Mouse (Mus musculus) mouse embryonic stem cell (cell line): ENCODE results near the gene Rgsl1.
"Not testable (repeated sequence)": the region's sequence is repeated elsewhere in the genome, so short reads cannot be mapped to it uniquely, and the experiment has no call there.

ENCODE experiments used
- in situ Hi-C, 2 experiments: fragments of 300-500 bp; cut with MboI; formaldehyde crosslinking; loops; 1 replicate in 1 of 2; 3 replicates in 1 of 2; pipeline ENCODE4 v1.14.3; 2019 to 2020; ENCODE audit warnings: low sequenced_read_pairs in 2 of 2, low pct_unique_long_range_greater_than_20kb in 1 of 2, mixed read lengths in 1 of 2; ENCODE audit not compliant: unreplicated experiment in 1 of 2

Rgsl1 gene

DNA sequence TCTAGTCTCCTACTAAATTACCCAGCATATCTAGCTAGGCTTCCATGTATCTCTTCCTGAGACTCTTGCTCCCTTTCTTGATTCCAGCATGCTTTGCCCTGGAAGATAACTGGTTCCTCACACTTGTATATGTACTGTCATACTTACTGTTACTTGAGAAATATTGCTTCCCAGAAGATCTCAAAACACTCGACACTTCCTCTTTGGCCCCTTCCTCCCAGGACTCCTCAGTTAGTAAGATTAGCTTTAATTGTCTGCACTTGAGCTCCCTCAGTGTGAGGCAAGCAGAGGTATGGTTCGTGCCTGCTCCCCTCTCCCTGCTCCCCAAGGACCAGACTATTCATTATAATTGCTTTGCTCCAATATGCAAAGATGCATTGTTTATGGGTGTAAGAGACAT, 53.2 kb downstream of the Rgsl1 start:
- in situ Hi-C loops: no loop called here

DNA sequence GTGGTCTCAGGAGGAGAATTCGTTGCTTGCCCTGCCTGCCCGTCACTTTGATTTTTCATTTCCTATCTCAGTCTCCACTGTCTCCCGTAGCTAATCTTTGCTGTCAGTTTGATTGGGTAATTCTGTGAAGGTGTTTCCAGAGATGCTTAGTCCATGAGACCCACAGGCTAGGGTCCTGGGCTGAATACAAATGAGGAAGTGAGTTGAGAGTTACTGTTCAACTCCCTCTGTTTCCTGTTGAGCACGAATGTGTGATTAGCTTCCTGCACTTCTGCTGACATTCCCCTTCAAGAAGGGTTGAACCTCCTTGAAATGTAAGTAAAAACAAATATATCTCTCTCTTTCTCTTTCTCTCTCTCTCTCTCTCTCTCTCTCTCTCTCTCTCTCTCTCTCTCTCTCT, 58.3 kb downstream of the Rgsl1 start:
- in situ Hi-C loops: no loop called here

DNA sequence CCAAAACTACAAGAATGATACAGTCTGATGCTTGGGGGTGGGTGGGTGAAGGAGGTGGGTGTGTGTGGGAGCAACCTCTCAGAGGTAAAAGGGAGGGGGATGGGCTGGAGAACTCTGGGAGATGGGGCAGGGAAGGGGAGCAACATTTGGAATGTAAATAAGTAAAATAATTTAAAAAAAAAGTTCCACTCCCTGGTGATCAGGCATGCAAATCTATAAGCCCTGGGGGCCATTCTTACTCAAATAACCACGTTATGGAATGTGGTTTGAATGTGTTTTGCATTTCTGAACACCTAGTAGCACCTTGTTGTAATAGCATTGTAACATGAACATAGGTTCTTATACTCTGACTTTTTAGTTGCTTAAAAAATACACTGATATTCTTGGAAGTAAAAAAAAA, 60.6 kb downstream of the Rgsl1 start:
- in situ Hi-C loops: no loop called here

DNA sequence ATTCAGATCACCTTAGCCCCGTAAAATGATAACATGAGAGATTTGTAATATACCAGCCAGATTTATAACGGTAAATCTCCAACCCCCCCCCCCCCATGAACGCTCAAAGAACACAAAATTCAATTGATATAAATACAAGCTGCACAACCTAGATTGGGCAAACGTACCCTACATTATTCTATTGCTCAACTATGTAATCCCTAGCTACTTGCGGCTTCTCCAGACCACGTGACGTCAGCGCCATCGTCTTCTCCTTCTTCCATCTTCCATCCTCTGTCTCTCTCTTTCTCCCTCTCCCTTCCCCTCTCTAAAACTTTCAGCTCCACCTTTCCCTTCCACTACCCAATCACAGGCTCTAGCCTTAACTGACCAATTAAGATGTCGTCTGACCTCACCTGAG, 65.7 kb downstream of the Rgsl1 start:
- in situ Hi-C loops: no loop called here

DNA sequence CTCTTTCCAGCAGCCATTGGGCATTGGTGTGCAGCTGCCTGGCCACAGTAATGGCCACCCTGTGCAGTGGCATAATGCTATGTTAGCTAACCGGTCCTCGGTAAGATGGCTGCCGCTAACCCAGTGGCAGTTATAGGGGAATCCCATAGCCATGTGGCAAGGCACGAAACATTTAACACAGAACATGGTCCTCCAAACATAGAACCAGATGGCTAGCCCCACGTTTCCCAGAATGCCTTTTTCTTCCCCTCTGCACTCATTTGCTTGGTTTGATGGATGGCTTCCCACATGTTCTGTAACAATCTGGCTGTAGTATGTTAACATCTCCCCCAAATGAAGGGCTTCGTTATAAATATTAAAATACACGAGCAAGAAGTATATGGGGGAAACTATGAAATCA, 67.7 kb downstream of the Rgsl1 start:
- in situ Hi-C loops: no loop called here

DNA sequence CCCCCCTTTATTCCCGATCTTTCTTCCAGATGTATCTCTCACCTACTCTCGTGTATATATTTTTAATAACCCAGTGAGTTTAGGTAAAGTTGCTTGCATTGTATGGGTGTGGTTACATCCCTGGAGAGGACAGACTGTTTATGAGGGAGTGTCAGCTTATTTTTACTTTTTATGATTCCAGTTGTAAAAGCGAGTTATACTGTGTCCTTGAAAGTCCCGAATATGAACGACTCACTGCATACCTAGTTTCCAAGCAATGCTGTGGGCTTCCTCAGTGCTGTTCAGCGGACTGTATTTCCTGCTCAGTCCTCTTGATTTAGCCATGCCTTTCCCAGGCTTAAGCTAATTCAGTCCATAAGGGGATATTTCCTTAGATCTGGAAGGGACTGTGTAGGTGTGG, 68.8 kb downstream of the Rgsl1 start:
- in situ Hi-C loops: no loop called here

DNA sequence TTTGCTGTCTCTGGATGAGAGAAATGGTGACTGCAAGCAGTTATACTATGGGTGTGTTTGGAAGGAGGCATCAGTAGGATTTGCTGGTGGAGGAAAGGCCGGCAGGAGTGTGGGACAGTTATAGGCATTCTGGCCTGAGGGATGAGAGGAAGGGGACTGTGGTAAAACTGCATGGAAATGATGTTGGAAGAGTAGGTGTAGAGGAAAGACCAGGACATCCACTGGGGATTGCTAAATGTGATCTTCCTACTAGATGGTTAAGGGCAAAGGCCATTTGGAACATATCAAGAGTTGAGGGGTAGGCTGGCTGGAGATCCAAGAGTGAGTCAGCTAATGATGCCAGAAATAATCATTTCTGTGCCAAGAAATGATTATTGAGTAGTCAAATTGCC, 73.2 kb downstream of the Rgsl1 start:
- in situ Hi-C loops: no loop called here

DNA sequence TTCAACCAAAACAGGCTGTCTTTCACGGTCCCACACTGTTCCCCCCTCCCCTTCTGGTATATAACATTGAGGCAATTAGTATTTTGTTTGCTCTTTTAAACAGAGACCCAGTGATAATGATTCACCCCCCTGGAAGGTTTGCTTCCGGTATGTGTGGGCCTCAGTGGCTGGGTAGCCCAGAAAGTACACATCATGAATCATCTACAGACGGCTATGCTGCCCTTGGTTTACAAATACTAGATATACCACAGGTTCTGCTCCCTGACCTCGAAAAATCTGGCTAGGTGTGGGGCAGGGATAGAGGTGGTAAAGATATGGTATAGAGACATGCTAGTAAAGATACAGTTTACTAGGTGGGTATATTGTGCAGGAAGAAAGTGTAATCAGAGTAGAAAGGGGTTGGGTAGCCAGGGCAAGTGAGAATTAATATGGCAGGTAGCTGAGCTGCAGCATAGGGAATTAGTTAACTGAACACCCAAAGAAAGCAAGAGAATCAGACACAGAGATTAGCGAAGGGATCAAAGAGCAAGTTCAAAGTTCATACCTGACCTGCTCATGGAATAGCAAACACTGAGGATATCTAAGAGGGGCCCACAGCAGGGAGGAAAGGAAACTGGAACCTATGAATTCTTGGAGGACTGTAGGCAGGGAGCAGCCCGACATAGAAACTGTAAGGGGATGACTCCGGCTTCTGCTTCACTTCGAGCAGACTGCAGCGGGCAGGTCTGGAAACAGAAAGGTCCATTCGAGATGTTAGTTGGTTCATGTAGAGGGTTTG, 73.8 kb downstream of the Rgsl1 start:
- in situ Hi-C loops: no loop called here

DNA sequence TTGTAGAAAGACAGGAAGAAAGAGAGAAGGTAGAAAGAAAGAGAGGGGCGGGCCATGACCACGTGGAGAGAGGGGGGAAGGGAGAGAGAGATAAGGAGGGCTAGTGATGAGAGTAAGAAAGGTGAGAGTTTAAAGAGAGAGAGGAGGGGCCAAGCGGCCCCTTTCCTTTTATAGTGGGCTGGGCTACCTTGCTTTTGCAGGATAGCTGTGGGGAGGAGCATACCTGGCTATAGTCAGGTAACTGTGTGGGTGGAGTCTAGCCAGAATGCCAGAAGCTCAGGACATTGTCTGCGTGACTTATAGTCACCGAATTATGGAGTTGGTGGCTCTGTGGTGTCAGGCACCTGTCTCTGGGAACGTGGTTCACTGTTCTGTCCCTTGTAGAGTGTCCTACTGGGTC, 74.4 kb downstream of the Rgsl1 start:
- in situ Hi-C loops: not testable (repeated sequence)

DNA sequence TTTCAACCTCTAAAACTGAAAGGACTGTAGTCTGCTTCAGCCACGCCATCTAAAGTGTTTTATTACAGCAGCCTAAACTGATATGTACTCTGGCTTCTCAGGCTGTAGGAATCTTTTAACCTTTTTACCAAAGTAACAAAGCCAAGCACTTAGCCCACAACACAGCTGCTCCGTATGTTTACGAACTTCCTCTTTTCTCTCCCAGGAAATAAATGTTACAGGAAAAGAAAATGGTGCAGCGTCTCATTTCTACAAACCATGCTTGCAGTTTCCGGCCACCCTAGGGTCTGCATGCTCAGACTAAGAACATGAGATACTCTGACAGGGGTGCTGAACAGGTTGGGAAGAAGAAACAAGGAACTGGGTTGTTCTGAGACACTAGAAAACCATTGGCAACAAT, 75.5 kb downstream of the Rgsl1 start:
- in situ Hi-C loops: no loop called here

DNA sequence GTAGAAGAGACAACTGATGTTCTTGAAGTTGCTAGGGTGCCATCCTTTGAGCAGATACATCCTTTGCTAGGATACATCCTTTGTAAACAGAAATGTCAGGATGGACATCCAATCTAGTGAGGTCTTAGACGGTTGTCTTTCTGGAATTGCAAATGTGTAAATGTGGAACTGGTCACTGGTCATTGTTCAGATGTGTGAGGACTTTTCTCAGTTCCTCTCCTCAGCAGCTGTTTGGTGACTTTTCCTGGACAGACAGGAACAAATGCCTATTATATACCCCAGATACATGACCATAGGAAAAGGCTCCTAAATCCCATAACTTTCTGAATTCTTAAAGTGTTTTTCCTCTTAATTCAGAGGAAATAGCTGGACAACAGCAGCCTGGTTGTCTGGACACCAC, 76.7 kb downstream of the Rgsl1 start:
- in situ Hi-C loops: no loop called here

DNA sequence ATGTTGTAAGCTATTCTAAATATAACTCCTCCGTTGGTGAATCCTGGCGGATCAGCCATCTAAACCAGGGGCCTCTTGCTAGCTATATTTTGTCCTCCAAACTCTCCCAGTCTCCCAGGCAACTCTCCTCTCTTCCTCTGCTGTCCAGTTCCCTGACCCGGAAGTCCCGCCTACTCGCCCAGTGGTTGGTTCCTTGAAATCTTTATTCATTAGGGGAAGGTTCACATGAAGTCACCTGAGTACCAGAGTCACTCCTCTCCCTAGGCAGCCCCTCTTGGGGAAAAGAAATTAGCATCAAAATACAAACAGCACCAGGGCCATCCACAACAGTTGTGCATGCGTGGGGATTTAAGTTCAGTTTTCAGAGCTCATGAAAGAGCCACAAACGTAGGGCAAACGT, 77.6 kb downstream of the Rgsl1 start:
- in situ Hi-C loops: no loop called here

DNA sequence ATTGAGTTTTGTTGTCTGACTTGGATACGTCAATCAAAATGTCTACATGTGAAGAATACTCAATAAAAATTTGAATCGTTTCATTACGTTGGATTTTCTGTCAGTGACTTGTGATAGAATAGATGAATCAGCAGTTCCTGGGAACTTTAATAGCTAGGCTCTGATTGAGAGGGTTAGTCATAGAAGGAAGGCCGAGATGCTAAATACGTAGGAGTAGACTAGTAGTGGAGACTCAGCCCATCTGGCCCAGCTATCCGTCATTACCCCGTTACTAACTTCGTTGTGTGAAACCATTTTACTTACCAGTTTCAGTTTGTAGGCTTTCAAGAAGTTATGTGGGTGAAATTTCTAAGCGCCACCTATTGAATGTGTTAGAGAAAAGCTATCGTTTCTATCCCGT, 79.8 kb downstream of the Rgsl1 start:
- in situ Hi-C loops: no loop called here

DNA sequence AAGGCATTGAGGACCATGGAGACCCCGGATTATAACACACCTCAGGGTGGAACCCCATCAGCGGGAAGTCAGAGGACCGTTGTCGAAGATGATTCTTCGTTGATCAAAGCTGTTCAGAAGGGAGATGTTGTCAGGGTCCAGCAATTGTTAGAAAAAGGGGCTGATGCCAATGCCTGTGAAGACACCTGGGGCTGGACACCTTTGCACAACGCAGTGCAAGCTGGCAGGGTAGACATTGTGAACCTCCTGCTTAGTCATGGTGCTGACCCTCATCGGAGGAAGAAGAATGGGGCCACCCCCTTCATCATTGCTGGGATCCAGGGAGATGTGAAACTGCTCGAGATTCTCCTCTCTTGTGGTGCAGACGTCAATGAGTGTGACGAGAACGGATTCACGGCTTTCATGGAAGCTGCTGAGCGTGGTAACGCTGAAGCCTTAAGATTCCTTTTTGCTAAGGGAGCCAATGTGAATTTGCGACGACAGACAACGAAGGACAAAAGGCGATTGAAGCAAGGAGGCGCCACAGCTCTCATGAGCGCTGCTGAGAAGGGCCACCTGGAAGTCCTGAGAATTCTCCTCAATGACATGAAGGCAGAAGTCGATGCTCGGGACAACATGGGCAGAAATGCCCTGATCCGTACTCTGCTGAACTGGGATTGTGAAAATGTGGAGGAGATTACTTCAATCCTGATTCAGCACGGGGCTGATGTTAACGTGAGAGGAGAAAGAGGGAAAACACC, 90.0 kb downstream of the Rgsl1 start:
- in situ Hi-C loops: no loop called here

DNA sequence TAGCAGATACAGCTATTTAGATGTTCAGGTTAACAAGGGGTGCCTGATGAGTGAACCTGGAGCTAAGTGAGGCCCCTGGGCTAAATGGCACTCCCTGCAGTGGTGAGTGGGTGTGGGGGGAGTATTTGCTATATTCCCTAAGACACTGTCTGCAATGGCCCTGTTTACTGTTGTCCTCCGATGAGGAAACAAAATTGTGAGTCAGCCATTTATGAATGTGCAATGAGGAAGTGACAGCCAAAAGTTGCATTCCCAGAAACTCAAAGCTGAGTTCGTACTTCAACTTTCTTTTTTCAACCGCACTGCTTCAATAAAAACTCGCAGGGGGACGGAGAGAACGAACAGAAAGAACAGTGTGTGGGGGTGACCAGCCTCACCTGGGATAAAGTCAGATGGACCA, 91.4 kb downstream of the Rgsl1 start:
- in situ Hi-C loops: no loop called here

DNA sequence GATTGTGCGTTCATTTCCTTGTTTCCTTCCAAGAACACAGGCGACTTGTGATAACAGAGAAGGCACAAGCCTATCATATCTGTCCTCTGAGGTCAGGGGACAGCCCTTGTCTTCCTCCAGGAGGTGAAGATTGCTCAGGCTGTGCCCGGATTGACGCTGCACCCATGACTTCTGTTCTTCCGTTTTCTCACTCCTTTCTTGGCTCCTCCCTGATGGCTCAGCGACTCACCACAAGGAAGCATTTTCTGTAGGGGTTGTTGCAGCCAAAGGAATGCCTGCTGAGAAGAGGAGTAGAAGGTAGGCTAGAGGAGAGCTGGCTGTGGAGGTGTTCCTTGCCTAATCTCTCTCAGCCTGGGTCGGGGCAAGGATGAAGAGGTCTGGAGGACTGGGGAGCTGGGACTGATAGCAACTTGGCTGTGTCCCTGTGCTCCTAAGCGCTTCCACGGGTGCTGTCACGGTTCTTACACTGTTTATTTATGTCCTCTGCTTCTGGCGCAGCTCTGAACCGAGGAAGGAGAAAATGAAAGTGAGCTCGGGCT, 92.1 kb downstream of the Rgsl1 start:
- in situ Hi-C loops: no loop called here

DNA sequence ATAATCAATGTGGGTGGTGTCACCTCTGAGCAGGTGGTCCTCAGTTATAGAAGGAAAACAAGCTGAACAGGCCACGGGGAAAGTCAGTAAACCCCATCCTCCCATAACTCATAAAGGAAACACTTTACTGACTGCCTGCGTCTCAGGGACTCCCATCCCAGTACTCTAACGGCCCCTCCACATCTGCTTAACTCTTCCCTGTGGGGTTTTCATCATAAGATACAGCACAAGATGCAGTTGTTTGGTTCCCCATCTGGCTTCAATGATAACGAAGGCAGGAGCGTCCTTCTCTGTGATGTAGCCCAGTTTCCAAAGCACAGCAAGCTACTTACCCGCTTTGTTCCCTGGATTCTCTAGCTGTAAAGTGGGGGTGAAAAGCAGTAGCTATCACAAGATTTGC, 93.9 kb downstream of the Rgsl1 start:
- in situ Hi-C loops: no loop called here

DNA sequence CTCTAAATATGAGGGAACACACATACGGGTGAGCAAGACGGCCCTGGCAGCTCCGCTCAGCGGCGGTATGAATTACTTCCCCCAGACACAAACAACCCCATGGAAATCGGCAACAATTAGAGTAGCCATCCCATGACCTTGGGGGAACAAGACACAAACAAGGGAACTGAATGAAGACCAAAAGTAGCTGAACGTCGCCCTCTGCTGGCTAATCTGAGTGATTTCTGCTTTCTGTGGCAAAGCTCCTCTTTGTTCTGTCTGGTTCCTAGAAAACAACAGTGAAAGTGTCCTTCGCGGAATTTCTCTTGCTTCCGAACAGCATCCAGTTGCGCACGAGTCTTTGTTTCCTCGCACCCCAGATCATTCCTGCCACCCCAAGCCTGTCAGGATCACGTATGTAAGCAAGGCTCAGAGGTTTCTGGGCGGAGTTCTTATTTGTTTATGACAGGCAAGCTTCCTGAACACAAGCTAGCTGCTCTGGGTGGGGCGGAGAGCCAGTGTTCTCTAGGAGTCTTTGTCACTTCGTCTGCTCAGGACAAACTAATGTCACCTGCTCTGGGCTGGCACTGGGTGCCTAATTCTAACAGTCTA, 94.6 kb downstream of the Rgsl1 start, which contains the start of gene Rnasel:
Gene Rnasel, plus strand, starts transcription at position 216 of the 591 bp plus-strand sequence.
- in situ Hi-C loops: loop anchor here (5.0 kb wide), 2 partner anchors 187 to 192 kb away; no protein-coding TSS in a partner anchor

DNA sequence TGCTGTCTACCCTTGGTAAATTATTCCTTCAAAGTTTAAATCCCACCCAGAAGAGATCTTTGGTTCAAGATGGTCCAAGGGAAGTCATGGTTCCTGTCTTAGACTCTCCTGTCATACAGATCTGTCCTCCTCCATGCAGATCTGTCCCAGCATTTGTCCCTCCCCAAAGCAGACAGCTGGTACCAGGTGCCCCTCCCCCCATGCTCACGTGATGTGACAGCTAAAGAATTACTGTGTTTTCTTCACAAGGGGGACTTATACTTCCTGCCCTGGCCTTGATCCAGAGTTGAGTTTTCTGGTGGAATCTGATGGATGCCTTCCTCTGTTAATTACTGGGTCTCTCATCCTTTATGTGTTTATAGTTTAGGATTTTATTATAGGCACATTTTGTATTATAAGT, 95.4 kb downstream of the Rgsl1 start:
- in situ Hi-C loops: loop anchor here (5.0 kb wide), 2 partner anchors 186 to 191 kb away; no protein-coding TSS in a partner anchor
